Mouse (Mus musculus) megakaryocyte, embryonic 14.5 days (primary cell): Measurements from ENCODE around the gene Sirt4.

Experiments
- FLI1 ChIP-seq: IDR thresholded peaks from 2 replicates; pipeline ENCODE4 v1.6.1; 2012; ENCODE audit warnings: low read length, inconsistent platforms, mixed read lengths
- GATA1 ChIP-seq: IDR thresholded peaks from 3 replicates; pipeline ENCODE4 v1.6.1; 2012; ENCODE audit warnings: mixed read lengths, low read length, inconsistent platforms, borderline replicate concordance

DNA sequence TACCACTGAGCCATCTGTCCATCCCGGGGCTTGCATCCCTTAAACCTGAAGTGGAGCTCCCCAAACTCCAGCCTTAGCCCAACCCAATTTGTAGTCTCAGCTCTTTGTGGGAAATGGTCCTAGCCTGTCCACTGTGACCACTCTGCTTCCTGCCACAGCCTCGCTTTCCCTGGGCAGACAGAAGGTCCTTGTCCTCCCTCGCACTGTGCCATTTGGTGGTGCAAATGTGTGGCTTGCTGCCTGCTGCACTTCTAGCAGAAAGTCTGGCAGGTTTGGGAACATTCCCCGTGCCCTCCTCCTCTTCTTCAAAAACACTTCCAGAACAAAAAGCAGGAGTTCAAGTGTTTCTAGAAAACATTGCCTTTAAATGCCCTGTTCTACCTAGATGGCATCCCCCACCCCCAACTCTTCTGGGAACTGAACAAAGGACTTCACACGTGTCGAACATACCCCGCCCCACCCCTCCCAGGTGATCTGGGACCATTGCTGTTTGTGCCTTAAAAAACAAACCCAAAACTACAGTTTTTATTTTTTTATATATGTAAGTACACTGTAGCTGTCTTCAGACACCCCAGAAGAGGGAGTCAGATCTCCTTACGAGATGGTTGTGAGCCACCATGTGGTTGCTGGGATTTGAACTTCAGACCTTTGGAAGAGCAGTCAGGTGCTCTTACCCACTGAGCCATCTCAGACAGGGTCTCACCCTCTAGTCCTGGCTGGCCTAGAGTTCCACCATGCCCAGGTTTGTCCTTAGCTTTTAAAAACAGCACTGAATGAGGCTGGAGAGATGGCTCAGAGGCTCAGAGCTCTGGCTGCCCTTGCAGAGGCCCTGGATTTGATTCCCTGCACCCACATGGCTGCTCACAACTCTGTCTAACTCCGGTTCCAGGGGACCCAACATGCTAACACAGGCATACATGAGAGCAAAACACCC lies 14.0 kb upstream of the Sirt4 start:
- TF ChIP-seq GATA1 (no peak), FLI1 (no peak)
